Mouse (Mus musculus) small intestine, adult 2 months (tissue): Measurements from ENCODE around the gene Acot7.

Source experiments
- CTCF ChIP-seq: fragments of 200-500 bp; IDR thresholded peaks from 2 replicates; pipeline ENCODE4 v1.5.1; 2012; ENCODE audit warnings: low read depth, mild to moderate bottlenecking, control low read depth, inconsistent platforms, low read length, moderate library complexity, mixed read lengths; ENCODE audit not compliant: insufficient replicate concordance, insufficient read length; ENCODE audit errors: extremely low read depth
- POLR2A ChIP-seq: fragments of 200-500 bp; IDR thresholded peaks from 2 replicates; pipeline ENCODE4 v1.6.1; 2012; ENCODE audit warnings: low read depth, mild to moderate bottlenecking, control low read depth, inconsistent platforms, low read length, moderate library complexity

- TF ChIP-seq CTCF = no peak
- no peak for TF ChIP-seq POLR2A
Observed at GRCm38 (mm10) chr4:152294188-152294929, 116.4 kb downstream of the Acot7 start.
